Mouse (Mus musculus): ENCODE data around the gene Twf2. TPM values are rescaled to one million over a fixed set of nuclear protein-coding genes. Genes with fewer than 3 reads are reported as not detected.

Gene Twf2
- polyA plus RNA-seq, 1 experiment from 2014 or later, result 66.5 TPM

GRCm38 (mm10) chr9:106222994-106223393 is 20.1 kb downstream of the Twf2 start:
- 0 out of 2 replicates have a peak, but pooled peaks cover 5% of the 10 kb centered on the region for H3K27me3 ChIP-seq (ENCODE audit: control insufficient read depth, insufficient read depth, low read length)
- no peak overlapping the region for H3K4me3 ChIP-seq (ENCODE audit: low read depth, low read length)
- no peaks in the 10 kb centered on the region for H3K4me1 ChIP-seq (ENCODE audit: control insufficient read depth, insufficient read depth, low read length)
- WGBS, result 88% methylated on average over 4 of the region's 4 CpGs
- DNase-seq (ENCODE audit: low spot score) (no peak), ATAC-seq (ENCODE audit: insufficient number of reproducible peaks, low FRiP score, low TSS enrichment, low read depth) (no peak)
- no peaks in the 10 kb centered on the region for H3K9me3 ChIP-seq (ENCODE audit: control insufficient read depth, low read length)
- H3K4me2 ChIP-seq (ENCODE audit: low read depth, severe bottlenecking), result no peak overlapping the region
- H3K36me3 ChIP-seq (ENCODE audit: control insufficient read depth, insufficient read depth, low read length), result no peaks in the 10 kb centered on the region
- no peak overlapping the region for H3K9ac ChIP-seq (ENCODE audit: low read length)
- H3K27ac ChIP-seq (replicated peaks; ENCODE audit: low read depth, low read length), result no peak overlapping the region

GRCm38 (mm10) chr9:106225469-106226150 is 22.7 kb downstream of the Twf2 start:
- no peaks in the 10 kb centered on the region for H3K4me1 ChIP-seq (ENCODE audit: control insufficient read depth, insufficient read depth, low read length)
- no peaks in the 10 kb centered on the region for H3K36me3 ChIP-seq (ENCODE audit: control insufficient read depth, insufficient read depth, low read length)
- peak overlapping the region; percentile 5; the same call in 1 of the 2 replicates for H3K9ac ChIP-seq (ENCODE audit: low read length)
- H3K27me3 ChIP-seq (ENCODE audit: control insufficient read depth, insufficient read depth, low read length), result 0 out of 2 replicates have a peak, but pooled peaks cover 5% of the 10 kb centered on the region
- H3K9me3 ChIP-seq (ENCODE audit: control insufficient read depth, low read length), result no peaks in the 10 kb centered on the region
- WGBS, result 65% methylated on average over 24 of the region's 24 CpGs
- H3K27ac ChIP-seq (replicated peaks; ENCODE audit: low read depth, low read length), result no peak overlapping the region
- no peak for DNase-seq (ENCODE audit: low spot score)
- peak overlapping the region; percentile 51 for H3K4me2 ChIP-seq (ENCODE audit: low read depth, severe bottlenecking)
- ATAC-seq (ENCODE audit: insufficient number of reproducible peaks, low FRiP score, low TSS enrichment, low read depth), result 0 out of 2 replicates have a peak, but pooled peaks have one; percentile 2
- H3K4me3 ChIP-seq (ENCODE audit: low read depth, low read length), result peak overlapping the region; percentile 24

GRCm38 (mm10) chr9:106226151-106226682 is 23.3 kb downstream of the Twf2 start:
- ATAC-seq (ENCODE audit: insufficient number of reproducible peaks, low FRiP score, low TSS enrichment, low read depth), result 0 out of 2 replicates have a peak, but pooled peaks have one; percentile 32
- DNase-seq (ENCODE audit: low spot score), result peak; percentile 60
- 7% methylated on average over 34 of the region's 34 CpGs for WGBS

GRCm38 (mm10) chr9:106227790-106228429 is 25.0 kb downstream of the Twf2 start:
- Histone ChIP-seq H3K27ac (replicated peaks; ENCODE audit: low read depth, low read length) (no peak overlapping the region), H3K9me3 (ENCODE audit: control insufficient read depth, low read length) (no peaks in the 10 kb centered on the region), H3K4me3 (ENCODE audit: low read depth, low read length) (no peak overlapping the region), H3K27me3 (ENCODE audit: control insufficient read depth, insufficient read depth, low read length) (0 out of 2 replicates have a peak, but pooled peaks cover 5% of the 10 kb centered on the region), H3K4me1 (ENCODE audit: control insufficient read depth, insufficient read depth, low read length) (no peaks in the 10 kb centered on the region), H3K4me2 (ENCODE audit: low read depth, severe bottlenecking) (no peak overlapping the region), H3K9ac (ENCODE audit: low read length) (no peak overlapping the region), H3K36me3 (ENCODE audit: control insufficient read depth, insufficient read depth, low read length) (no peaks in the 10 kb centered on the region)
- ATAC-seq (ENCODE audit: insufficient number of reproducible peaks, low FRiP score, low TSS enrichment, low read depth), result no peak
- 79% methylated on average over 8 of the region's 8 CpGs for WGBS
- no peak for DNase-seq (ENCODE audit: low spot score)

More at GRCm38 (mm10) chr9:106226151-106226682, 23.3 kb downstream of the Twf2 start:
- Histone ChIP-seq H3K4me2 (ENCODE audit: low read depth, severe bottlenecking) (peak overlapping the region; percentile 51), H3K36me3 (ENCODE audit: control insufficient read depth, insufficient read depth, low read length) (no peaks in the 10 kb centered on the region), H3K27me3 (ENCODE audit: control insufficient read depth, insufficient read depth, low read length) (0 out of 2 replicates have a peak, but pooled peaks cover 5% of the 10 kb centered on the region), H3K4me1 (ENCODE audit: control insufficient read depth, insufficient read depth, low read length) (no peaks in the 10 kb centered on the region), H3K27ac (replicated peaks; ENCODE audit: low read depth, low read length) (no peak overlapping the region), H3K4me3 (ENCODE audit: low read depth, low read length) (peak overlapping the region; percentile 24), H3K9me3 (ENCODE audit: control insufficient read depth, low read length) (no peaks in the 10 kb centered on the region), H3K9ac (ENCODE audit: low read length) (peak overlapping the region; percentile 5; the same call in 1 of the 2 replicates)

- Histone ChIP-seq H3K4me3 (ENCODE audit: low read depth, low read length) (no peak overlapping the region), H3K9ac (ENCODE audit: low read length) (no peak overlapping the region), H3K36me3 (ENCODE audit: control insufficient read depth, insufficient read depth, low read length) (peaks cover 7% of the 10 kb centered on the region), H3K4me1 (ENCODE audit: control insufficient read depth, insufficient read depth, low read length) (no peaks in the 10 kb centered on the region), H3K27ac (replicated peaks; ENCODE audit: low read depth, low read length) (no peak overlapping the region), H3K27me3 (ENCODE audit: control insufficient read depth, insufficient read depth, low read length) (0 out of 2 replicates have a peak, but pooled peaks cover 5% of the 10 kb centered on the region), H3K9me3 (ENCODE audit: control insufficient read depth, low read length) (no peaks in the 10 kb centered on the region), H3K4me2 (ENCODE audit: low read depth, severe bottlenecking) (no peak overlapping the region)
- DNase-seq (ENCODE audit: low spot score) (no peak), ATAC-seq (ENCODE audit: insufficient number of reproducible peaks, low FRiP score, low TSS enrichment, low read depth) (no peak)
- WGBS, result 80% methylated on average over 8 of the region's 9 CpGs
Observed at GRCm38 (mm10) chr9:106230051-106230733, 27.3 kb downstream of the Twf2 start.

- Histone ChIP-seq H3K9ac (ENCODE audit: low read length) (no peak overlapping the region), H3K27me3 (ENCODE audit: control insufficient read depth, insufficient read depth, low read length) (0 out of 2 replicates have a peak, but pooled peaks cover 3% of the 10 kb centered on the region), H3K4me3 (ENCODE audit: low read depth, low read length) (no peak overlapping the region), H3K4me2 (ENCODE audit: low read depth, severe bottlenecking) (no peak overlapping the region), H3K4me1 (ENCODE audit: control insufficient read depth, insufficient read depth, low read length) (no peaks in the 10 kb centered on the region), H3K9me3 (ENCODE audit: control insufficient read depth, low read length) (no peaks in the 10 kb centered on the region), H3K27ac (replicated peaks; ENCODE audit: low read depth, low read length) (no peak overlapping the region), H3K36me3 (ENCODE audit: control insufficient read depth, insufficient read depth, low read length) (peaks cover 8% of the 10 kb centered on the region)
- WGBS, result 58% methylated on average over 3 of the region's 3 CpGs
- DNase-seq (ENCODE audit: low spot score) (no peak), ATAC-seq (ENCODE audit: insufficient number of reproducible peaks, low FRiP score, low TSS enrichment, low read depth) (no peak)
Observed at GRCm38 (mm10) chr9:106230734-106231106, 27.8 kb downstream of the Twf2 start.

- DNase-seq (ENCODE audit: low spot score) (no peak), ATAC-seq (ENCODE audit: insufficient number of reproducible peaks, low FRiP score, low TSS enrichment, low read depth) (no peak)
- WGBS, result 78% methylated on average over 7 of the region's 7 CpGs
- H3K4me2 ChIP-seq (ENCODE audit: low read depth, severe bottlenecking), result no peak overlapping the region
- H3K4me1 ChIP-seq (ENCODE audit: control insufficient read depth, insufficient read depth, low read length), result no peaks in the 10 kb centered on the region
- peaks cover 9% of the 10 kb centered on the region for H3K36me3 ChIP-seq (ENCODE audit: control insufficient read depth, insufficient read depth, low read length)
- no peaks in the 10 kb centered on the region for H3K27me3 ChIP-seq (ENCODE audit: control insufficient read depth, insufficient read depth, low read length)
- no peak overlapping the region for H3K27ac ChIP-seq (replicated peaks; ENCODE audit: low read depth, low read length)
- no peak overlapping the region for H3K4me3 ChIP-seq (ENCODE audit: low read depth, low read length)
- H3K9ac ChIP-seq (ENCODE audit: low read length), result no peak overlapping the region
- H3K9me3 ChIP-seq (ENCODE audit: control insufficient read depth, low read length), result no peaks in the 10 kb centered on the region
Observed at GRCm38 (mm10) chr9:106231220-106231619, 28.3 kb downstream of the Twf2 start.

GRCm38 (mm10) chr9:106231816-106232215 is 28.9 kb downstream of the Twf2 start:
- ATAC-seq (ENCODE audit: insufficient number of reproducible peaks, low FRiP score, low TSS enrichment, low read depth) (no peak), DNase-seq (ENCODE audit: low spot score) (no peak)
- Histone ChIP-seq H3K9me3 (ENCODE audit: control insufficient read depth, low read length) (no peaks in the 10 kb centered on the region), H3K36me3 (ENCODE audit: control insufficient read depth, insufficient read depth, low read length) (peaks cover 10% of the 10 kb centered on the region), H3K27me3 (ENCODE audit: control insufficient read depth, insufficient read depth, low read length) (no peaks in the 10 kb centered on the region), H3K27ac (replicated peaks; ENCODE audit: low read depth, low read length) (no peak overlapping the region), H3K4me2 (ENCODE audit: low read depth, severe bottlenecking) (no peak overlapping the region), H3K9ac (ENCODE audit: low read length) (no peak overlapping the region), H3K4me3 (ENCODE audit: low read depth, low read length) (no peak overlapping the region), H3K4me1 (ENCODE audit: control insufficient read depth, insufficient read depth, low read length) (no peaks in the 10 kb centered on the region)
- WGBS, result 82% methylated on average over 4 of the region's 4 CpGs
